Mouse (Mus musculus) left cerebral cortex, postnatal 10 days (tissue): ENCODE measurements around the gene Tm7sf3. TPM values are rescaled to one million over a fixed set of nuclear protein-coding genes. Genes with fewer than 3 reads are reported as not detected.

Experiments used
- DNase-seq, 2 experiments: peaks; one replicate each; pipeline ENCODE4 v3.0.0; 2021 to 2022; ENCODE audit warnings: low spot score in 2 of 2, mixed read lengths in 1 of 2; ENCODE audit errors: extremely low spot score in 1 of 2
- intact Hi-C: fragments of 180-260 bp; cut with DNase I; formaldehyde crosslinking; loops from one replicate; pipeline ENCODE4 v1.15.1; 2025
- total RNA-seq, 2 experiments: library from RNA; stranded (reverse); gene quantifications; 2 replicates each; pipeline ENCODE4 v1.2.3; 2021

Tm7sf3 gene
- total RNA-seq, 2 experiments from 2014 or later, result 31.7 to 33.6 TPM

GRCm38 (mm10) chr6:146629781-146630756 lies 12.6 kb downstream of the Tm7sf3 start:
- DNase-seq, result no peak
- intact Hi-C loops, result no loop called here

- no peak for DNase-seq
- intact Hi-C loops, result no loop called here
Observed at GRCm38 (mm10) chr6:146628123-146628522, 14.5 kb downstream of the Tm7sf3 start.

- intact Hi-C loops, result no loop called here
- no peak for DNase-seq
Observed at GRCm38 (mm10) chr6:146616670-146617069, 26.0 kb downstream of the Tm7sf3 start.

- no peak for DNase-seq
- intact Hi-C loops, result no loop called here
Observed at GRCm38 (mm10) chr6:146615891-146616290, 26.7 kb downstream of the Tm7sf3 start.

GRCm38 (mm10) chr6:146614541-146614940 lies 28.1 kb downstream of the Tm7sf3 start:
- no peak for DNase-seq
- intact Hi-C loops, result no loop called here

GRCm38 (mm10) chr6:146613907-146614306 lies 28.7 kb downstream of the Tm7sf3 start:
- intact Hi-C loops, result no loop called here
- no peak for DNase-seq

- DNase-seq, result no peak
- intact Hi-C loops, result no loop called here
Observed at GRCm38 (mm10) chr6:146612736-146613135, 29.9 kb downstream of the Tm7sf3 start.

- DNase-seq, result no peak
- intact Hi-C loops, result no loop called here
Observed at GRCm38 (mm10) chr6:146611897-146612296, 30.7 kb downstream of the Tm7sf3 start.

- intact Hi-C loops, result no loop called here
- no peak for DNase-seq
Observed at GRCm38 (mm10) chr6:146611385-146611784, 31.2 kb downstream of the Tm7sf3 start.

- intact Hi-C loops, result loop anchor here (5.0 kb wide), 1 partner anchor 46 kb away; no protein-coding TSS in a partner anchor
- DNase-seq, result no peak
Observed at GRCm38 (mm10) chr6:146603651-146604050, 39.0 kb downstream of the Tm7sf3 start.

GRCm38 (mm10) chr6:146602601-146603000 lies 40.0 kb downstream of the Tm7sf3 start:
- DNase-seq, result no peak
- intact Hi-C loops, result loop anchor here (5.0 kb wide), 1 partner anchor 45 kb away; no protein-coding TSS in a partner anchor

- no peak for DNase-seq
- intact Hi-C loops, result no loop called here
Observed at GRCm38 (mm10) chr6:146585134-146585533, 57.5 kb downstream of the Tm7sf3 start.

- no peak for DNase-seq
- intact Hi-C loops, result no loop called here
Observed at GRCm38 (mm10) chr6:146583366-146584046, 59.1 kb downstream of the Tm7sf3 start.

GRCm38 (mm10) chr6:146580381-146580926 lies 62.2 kb downstream of the Tm7sf3 start:
- intact Hi-C loops, result no loop called here
- DNase-seq, result peak; percentile 24 to 48

GRCm38 (mm10) chr6:146578586-146578985 lies 64.0 kb downstream of the Tm7sf3 start:
- peak; percentile 28 to 39 for DNase-seq
- intact Hi-C loops, result no loop called here

GRCm38 (mm10) chr6:146578111-146578531 lies 64.5 kb downstream of the Tm7sf3 start:
- peak; percentile 59 to 89 for DNase-seq
- intact Hi-C loops, result no loop called here

GRCm38 (mm10) chr6:146577310-146578109 lies 65.1 kb downstream of the Tm7sf3 start, which contains the start of gene Ints13:
Gene Ints13, minus strand, starts transcription at chr6:146577835.
- DNase-seq, result peak; percentile 95 to 99
- intact Hi-C loops, result no loop called here

GRCm38 (mm10) chr6:146576903-146577302 lies 65.7 kb downstream of the Tm7sf3 start, which contains the start of gene Fgfr1op2:
Gene Fgfr1op2, plus strand, starts transcription at chr6:146577203.
- no peak for DNase-seq
- intact Hi-C loops, result no loop called here
